Mouse (Mus musculus) retina, embryonic 14.5 days (tissue): ENCODE data around the gene Srgap3.

ENCODE experiments used
- DNase-seq: peaks from one replicate; pipeline ENCODE4 v3.0.0-alpha.2; 2015; ENCODE audit warnings: low spot score

The Srgap3 gene

DNA sequence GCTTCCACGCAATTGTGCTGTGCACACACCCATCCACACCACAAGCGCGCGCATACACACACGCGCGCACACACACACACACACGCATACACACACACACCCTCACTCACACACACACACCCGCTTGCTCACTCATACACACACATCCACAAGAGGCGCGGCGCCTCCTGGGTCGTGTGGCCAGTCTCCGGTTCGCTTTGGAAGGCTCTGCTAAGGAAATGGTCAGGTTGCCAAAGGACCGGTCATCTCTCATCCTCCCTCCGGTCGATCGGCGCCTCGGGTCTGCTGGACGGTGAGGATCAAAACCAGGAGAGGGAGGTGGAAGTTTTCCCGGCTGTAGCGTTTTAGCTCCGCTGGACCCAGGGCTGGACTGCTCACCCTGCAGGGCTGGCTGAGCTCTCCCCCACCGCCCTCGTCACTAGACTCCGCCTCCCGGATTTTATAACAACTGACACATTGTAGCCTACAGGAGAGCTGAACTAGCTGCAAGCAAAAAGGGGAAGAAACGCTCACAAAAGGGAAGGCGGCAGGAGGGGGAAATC is at the start of gene Srgap3:
Gene Srgap3 (minus strand): TSS at position 372 of the 542 bp plus-strand sequence.
- DNase-seq, result peak; percentile 88

DNA sequence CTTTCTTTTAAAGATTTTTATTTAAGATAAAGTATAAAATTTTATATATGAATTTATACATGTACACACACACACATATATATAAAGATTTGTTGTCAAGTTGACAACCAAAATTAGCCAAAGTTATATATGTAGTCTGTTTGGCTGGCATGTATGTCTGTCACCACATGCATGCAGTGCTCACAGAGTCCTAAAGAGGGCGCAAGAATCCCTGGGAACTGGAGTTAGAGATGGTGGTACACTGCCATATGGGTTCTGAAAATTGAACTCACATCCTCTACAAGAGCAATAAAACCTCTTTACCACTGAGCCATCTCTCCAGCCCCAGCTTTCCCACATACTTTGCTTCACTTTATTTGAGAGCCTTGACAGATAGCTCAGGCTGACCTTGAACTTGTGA is 48.6 kb upstream of the Srgap3 start:
- DNase-seq, result no peak

DNA sequence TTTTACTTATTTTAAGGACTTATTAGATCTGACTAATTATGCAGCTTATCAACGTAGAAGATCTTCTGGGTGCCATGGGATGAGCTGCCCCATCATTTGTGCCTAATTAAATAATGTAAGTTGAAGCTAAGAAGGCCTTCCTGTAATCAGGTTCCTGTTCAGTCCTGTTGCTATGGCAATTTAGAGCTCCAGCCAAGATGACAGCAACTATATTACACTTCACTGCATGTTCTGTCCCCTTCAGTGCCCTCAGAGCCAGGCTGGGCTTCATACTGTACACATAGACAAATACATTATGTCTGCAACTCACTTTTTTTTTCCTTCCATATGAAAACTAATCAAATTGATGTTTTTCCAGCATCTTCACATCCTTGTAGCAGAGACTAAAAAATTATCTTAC is 43.1 kb upstream of the Srgap3 start:
- DNase-seq, result peak; percentile 38

DNA sequence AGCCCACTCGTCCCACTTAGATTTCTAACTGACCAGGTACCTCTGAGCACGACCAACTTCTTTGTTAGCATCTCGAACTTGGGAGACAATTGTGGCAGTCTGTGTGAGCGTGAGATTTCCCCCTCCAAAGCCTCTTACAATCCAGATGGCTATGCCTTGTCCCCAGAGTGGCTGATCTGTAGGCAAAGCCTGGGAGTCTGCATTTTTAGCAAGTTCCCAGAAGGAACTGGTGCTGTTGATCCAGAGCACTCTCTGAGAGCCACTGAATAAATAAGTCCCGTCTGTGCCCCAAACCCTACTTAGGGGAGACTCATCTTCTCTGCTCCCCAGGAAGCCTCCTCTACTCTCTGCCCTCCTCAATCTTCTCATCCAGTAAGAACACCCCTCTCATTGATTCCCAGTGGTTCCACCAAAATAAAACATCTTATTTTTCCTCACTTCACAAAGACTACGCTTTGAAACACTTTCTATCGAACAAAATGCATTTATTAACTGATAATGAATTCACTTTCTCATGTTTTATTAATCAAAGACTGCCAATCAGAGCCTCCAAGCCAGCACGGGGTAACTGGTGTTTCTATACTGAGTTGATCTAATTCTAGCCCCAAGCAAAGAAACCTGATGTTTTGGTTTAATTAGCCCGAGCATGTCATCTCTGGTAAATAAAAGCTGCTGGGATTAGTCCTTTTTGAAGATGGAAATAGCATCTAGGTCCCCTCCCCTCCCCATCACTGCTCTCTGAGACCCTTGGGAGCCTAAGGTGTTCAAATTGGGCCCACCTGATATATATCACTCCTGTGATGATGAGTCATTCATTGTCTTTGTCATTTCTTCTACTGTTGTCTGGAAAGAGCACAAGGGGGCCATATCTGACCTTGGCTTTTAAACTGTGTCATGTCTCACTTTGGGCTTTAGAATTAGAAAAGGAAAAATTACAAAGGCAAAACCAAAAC is 38.6 kb upstream of the Srgap3 start:
- no peak for DNase-seq

DNA sequence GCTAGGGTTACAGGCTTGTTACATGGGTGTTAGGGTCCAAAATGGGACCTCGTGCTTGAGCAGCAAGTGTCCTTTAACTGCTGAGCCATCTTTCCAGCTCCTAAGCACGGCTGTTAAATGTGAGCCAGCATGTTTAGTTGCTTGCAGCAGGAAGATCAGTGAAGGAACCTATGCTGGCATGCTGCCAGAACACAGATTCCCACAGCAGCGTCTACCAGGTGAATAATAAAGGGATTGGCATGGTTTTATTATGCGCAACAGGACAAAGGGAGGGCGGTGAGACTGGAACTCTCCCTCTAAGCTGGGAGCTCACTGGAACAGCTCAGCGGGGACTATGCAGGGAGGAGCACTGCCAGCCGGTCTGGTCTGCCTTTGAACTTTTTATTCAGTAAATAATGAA is 35.2 kb upstream of the Srgap3 start:
- no peak for DNase-seq

DNA sequence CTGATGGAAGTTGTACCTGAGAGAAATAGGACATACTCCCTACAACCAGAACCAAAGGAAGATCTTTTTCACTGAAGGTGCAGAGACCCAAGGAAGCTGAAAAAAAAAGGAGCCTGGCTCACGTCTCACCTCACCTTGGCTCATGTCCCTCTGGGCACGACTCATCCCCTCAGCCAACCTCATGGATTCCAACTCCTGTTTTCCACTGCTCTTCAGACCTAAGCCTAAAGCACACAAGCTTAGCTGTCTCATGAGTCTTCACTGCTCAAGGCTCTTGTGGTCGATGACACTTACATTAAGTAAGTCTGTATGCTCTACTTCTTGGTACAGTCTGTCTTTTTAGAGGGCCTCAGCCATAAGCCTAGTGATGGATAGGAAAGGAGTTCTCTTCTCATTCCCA is 31.9 kb upstream of the Srgap3 start:
- DNase-seq, result no peak

DNA sequence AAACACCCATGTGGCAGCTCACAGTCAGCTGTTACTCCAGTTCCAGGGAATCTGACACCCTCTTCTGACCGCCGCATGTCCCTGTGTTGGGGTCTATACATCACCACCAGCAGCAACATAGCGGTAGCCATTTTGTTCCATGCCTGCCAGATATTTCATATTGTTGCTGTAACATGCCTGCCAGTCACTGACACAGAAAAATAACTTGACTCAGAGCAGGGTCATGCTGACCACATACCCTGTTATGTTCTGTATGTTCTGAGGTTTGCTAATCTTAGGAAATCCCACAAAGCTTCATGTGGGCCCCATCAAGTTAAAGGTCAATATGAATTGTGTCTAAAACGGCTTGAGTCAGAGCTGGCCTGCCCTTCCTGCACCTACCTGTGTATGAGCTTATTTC is 30.2 kb upstream of the Srgap3 start:
- DNase-seq, result no peak

DNA sequence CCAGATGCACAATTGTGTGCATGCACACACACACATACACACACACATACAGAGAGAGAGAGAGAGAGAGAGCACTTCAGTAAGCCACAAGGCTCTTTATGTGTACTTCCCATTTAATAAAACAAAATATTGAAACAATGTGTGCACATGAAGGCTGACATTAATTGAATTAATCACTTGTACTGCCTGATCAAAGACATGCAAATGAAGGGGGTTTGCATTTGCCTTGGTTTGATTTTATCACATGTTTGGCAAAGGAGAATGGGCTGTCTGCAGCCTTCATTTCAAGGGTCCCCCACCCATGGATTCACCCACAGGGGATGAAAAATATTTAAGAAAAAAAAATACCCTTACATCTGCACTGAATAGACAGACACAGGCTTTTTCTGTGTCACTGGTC is 29.5 kb upstream of the Srgap3 start:
- DNase-seq, result no peak

DNA sequence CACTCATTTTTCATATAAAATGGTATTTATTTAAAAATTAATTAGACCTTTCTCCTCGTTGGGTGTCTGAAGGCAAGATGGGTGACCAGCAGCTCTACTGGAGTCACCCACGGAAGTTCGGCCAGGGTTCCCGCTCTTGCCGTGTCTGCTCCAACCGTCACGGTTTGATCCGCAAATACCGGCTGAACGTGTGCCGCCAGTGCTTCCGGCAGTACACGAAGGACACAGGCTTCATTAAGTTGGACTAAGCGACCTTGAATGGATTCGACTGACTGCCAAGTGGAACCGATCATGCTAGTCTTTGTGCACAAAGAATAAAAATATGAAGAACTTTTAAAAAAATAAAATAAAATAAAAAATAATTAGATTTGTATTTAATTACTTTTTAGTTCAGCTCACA is 29.1 kb upstream of the Srgap3 start:
- DNase-seq, result no peak

DNA sequence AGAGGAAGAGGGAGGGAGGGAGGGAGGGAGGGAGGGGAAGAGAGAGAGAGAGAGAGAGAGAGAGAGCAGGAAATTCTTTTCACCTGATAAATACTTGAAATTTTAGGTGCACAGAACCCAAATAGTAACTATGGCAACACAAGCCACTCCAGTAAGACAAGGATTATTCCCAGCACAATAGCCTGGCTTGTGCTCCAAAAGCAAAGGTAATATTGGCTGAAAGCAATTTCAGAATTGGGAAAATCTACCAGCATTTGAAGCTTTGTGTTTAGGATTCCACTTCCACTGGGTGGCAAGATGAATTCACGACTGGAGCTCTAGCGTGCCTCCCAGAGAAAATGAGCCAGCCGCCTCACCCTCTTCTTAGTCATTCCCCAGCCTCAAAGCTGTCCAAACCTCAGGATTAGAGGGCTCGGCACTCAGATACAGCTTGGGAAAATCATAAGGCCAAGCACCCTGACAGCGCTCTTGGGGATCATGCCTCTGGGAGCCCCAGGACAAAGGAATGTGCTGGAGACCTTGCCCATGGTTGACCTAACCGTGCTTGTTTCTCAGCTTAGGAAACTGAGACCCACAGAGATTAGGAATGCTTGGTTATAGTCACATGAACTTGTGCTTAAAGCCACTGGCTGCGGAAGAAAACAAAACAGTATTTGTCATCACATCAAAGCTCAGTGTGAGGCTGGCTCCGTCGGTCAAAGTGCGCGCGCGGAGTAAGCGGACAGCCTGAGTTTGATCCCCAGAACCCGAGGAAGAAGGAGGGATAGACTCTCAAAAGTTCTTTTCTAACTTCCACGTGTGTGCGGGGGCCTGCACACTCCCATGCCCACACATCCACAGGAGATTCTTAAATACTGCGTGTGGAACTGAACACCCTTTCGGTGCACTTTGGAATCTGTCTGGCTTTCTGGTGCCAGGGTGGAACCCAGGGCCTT is 27.0 kb upstream of the Srgap3 start:
- no peak for DNase-seq

DNA sequence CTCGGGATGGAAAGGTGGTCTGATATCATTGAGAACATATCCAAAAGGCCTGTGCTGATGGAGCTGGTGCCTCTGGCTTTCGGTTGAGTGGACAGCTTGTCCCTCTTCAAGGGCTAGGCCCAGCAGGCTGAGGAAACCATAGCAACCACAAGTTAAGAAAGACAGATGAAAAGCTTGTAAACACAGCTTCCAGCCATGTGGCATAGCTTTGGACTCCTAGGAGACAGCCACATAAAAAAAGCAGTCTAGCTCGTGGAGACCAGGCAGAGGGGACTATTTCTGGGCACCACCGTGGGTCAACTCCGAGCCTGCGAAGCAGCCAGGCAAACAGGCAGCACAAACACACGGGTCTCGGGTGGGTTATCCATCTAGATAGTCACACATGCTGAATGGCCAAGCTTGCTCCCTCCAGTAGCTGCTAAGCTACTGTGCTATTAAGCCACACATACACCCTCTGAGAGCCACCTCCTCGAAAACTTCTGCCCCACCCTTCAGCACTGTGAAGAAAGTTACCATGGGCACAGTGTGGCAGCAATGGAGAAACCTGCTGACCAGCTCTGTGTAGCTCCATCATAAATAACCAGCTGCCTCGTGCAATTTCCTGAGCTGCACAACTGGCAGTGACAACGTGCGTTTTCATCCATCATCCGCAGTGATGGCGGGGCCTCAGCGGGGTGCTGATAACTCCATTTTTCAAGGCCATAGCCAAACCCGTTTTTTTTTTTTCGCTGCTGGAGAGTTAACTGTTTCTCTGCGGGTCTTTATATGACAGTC is 26.0 kb upstream of the Srgap3 start:
- DNase-seq, result peak; percentile 77

DNA sequence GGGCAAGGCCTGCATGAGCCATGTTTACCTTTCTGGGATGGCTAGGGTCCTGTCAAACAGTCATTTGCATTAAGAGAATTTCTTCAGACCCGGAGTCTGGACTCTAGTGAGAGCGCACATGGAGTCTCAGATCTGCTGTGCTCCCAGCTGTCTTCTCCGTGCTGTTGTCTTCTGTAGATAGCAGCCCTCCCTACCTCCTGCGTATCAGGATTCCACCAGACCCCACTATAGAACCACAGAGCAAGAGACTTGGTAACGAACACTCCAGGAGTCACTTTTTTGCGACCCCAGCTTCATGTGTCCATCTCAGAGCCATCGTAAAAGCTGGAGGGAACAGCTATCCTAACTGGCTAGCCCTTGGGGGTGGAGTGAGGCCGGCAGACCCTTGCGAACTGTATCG is 25.1 kb upstream of the Srgap3 start:
- DNase-seq, result no peak

DNA sequence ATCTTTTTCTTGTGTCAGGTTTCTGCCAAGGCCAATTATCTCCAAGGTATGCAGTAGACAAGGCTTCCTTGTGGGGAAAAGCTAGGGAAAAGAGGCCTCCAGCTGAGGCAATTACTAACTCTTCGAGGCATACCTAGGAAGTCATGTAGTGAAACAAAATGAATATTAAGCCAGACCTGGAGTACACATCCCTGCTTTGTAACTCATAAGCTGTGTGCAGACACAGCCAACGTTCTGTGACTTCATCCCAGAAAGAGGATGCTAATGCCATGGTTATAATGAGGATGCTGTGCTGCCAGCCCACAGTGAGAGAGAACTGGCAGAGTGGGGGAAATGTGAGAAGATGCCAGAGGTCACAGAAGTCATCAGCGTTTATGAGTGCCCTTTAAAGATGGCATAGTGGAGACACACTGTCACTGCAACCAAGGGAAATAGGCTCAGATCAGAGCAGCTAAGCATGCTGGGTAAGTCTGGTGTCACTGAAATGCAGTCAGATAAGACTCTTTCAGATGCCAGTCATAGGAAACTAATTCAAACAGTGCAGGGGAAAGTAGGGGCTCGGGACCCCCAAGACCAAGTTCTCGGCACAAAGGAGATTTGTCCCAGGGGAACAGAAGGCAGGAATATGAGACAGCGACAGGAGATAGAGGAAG is 24.2 kb upstream of the Srgap3 start:
- DNase-seq, result no peak

DNA sequence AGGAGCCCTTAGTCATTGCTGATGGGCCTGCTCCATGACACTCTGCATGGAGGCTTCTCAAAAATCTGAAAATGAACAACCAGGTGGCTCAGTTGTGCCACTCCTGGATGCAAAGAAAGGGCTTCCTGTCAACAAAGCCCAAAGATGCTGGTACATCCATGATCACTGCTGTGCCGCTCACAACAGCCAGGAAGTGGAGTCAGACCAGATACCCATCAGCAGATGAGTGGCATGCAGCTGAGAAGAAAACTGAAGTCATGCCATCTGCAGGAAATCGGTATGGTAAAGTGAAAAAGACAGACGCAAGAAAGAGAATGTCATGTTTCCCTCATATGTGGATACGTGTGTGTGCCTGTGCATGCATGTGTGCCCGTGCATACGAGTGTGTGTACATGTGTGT is 20.3 kb upstream of the Srgap3 start:
- no peak for DNase-seq

DNA sequence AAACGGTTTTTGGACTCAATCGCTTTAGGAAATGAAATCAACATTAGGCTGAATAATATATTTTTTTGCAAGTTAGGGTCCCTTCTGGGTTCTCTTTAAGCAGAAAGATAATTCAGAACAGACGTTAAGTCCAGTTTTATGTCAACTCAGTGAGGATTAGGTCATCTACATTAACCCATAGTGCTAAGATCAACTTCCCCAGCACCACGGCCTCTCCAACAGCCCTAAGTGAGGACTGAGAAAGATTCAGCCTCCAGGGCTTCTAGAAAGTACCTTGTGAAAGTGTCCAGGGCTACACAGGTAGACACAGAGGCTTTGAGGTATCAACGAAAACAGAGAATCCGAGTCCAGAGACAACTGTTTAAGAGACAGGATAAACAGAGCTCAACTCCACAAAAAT is 11.3 kb upstream of the Srgap3 start:
- no peak for DNase-seq

DNA sequence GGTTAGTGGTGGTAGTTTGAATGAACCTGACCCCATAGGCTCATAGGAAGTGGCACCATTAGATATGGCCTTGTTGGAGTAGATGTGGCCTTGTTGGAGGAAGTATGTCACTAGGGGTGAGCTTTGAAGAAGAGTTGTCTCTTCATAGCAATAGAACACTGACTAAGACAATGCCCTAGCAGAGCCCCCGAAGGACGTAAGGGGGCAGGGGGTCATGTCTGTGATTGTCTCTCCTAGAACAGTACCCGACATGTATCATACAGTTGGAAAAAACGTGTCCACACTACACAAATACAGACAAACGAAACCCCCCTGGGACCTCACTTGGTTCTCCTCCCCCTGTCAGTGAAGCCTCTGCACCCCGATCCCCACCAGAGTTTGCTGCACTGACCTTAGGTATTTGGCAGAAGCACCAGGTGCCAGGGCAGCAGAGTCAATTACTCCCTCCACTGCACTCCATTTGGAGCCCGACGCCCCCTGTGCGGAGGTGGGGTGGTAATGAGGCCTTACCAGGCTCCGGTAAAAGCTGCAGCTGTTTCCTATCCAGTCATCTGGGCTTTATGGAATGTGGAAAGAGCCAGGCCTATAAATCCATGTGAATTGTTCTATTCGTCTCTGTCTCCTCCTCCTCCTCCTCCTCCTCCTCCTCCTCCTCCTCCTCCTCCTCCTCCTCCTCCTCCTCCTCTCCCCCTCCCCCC is 10.7 kb upstream of the Srgap3 start:
- DNase-seq, result no peak

DNA sequence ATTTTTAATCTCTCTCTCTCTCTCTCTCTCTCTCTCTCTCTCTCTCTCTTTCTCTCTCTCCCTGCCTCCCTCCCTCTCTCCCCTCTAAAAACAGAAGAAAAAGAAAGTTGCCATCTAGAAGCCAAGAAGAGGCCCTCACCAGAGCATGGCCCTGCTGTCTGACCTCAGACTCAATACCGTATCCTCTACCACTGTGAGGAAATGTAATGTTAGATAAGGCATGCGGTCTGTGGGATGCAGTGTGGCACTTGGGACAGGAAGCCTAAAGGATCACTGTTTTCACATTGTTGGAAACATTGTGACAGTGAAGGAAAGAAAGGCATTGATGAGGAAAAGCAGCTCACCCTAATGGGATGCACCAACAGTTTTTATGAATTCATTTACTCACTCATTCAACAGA is 8.7 kb upstream of the Srgap3 start:
- DNase-seq, result no peak

DNA sequence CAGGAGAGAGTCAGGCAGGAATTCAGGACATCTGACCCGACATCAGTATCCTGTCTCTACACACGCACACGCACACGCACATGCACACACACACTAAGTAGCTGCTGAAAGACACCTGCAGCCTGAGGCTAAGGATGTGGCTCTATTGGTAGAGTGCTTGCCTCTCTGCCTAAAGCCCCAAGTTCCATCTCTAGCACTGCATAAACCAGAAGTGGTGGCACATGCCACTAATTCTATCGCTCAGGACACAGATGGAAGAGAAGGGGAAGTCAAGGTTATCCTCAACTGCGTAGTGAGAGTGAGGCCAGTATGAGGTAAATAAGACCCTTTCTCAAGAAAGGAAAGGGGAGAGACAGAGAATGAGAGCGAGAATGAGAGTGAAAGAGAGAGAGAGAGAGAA is 6.8 kb upstream of the Srgap3 start:
- no peak for DNase-seq

DNA sequence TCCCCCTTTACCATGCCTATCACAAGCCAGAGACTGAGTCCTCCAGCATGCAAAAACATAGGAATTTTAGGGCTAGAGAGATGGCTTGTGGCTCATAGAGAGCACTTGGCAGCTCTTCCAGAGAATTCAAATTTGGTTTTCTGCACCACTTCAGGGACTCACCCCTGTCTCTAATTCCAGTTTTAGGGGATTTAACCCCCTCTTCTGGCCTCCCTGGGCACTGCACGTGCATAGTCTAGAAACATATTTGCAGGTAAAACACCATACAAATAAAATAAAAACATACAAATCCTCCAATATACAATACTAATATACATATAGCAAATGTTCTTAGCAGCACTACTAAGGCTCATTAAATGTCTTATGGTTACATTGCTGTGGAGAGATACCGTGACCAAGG is 4.2 kb upstream of the Srgap3 start:
- DNase-seq, result no peak

DNA sequence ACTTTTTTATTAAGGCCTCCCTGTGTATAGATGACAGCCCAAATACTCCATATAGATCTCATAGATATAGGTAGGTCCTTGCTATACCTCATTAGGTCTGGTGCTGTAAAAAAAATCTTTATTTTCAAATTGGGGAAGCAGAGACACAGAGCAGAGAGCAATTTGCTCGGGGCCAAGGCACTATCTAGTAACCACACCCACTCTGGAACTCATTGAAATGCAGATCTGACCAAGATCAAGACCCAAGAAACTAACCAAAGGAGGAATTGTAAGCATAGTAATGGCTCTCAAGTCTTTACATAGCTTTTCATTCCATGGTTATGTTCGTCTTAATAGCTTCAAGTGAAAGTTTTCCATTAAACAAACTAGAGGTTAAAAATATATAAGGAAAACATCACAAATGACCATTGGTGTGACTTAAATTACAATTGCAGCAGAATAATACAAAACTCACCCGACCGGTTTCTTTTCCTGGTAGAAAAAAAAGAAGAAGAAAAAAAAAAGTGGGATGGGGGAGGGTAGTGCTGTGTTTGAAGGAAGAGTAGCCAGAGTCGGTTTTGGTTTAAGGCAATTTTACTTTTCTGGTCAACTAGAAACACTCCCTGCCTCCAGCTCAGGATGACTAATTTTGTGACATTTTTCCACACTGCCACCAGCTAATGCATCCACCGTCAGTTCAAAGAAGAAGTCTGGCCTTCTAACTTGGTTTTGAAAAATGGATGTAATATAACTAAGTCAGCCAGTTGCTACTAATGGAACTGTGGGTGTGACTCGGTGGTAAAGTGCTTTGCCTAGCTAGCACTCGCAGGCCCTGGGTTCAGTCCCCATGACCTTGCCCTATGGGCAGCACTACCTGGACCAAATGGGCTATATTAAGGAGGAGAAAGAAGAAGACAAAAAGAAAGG is 3.4 kb upstream of the Srgap3 start:
- DNase-seq, result no peak
